Mouse (Mus musculus): ENCODE results near the gene Lrp10. TPM values are rescaled to one million over a fixed set of nuclear protein-coding genes. Genes with fewer than 3 reads are reported as not detected.

Gene Lrp10
- polyA plus RNA-seq, 1 experiment from 2014 or later, result 47.0 TPM

DNA sequence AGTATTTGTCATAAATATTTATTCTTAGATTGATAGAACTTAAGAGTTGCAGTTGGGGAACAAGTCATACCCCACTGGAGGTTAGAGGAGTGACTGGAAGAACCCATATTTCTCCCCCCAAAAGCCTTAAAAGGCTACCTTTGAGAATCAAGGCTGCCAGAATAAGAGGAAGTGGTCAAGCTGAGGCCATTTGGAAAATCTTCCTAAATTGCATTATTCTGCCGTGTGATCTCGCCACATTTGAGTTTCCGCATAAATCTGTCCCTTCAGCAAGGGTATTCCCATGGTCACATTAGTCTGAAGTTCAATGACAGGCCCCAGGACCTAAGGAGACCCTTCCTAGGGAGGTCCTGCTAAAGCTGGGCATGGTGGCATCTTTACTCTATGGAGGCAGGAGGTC is 21.4 kb upstream of the Lrp10 start:
- H3K9ac ChIP-seq (ENCODE audit: low read depth, low read length), result no peak overlapping the region
- no peak for ATAC-seq (ENCODE audit: low FRiP score, low TSS enrichment)

DNA sequence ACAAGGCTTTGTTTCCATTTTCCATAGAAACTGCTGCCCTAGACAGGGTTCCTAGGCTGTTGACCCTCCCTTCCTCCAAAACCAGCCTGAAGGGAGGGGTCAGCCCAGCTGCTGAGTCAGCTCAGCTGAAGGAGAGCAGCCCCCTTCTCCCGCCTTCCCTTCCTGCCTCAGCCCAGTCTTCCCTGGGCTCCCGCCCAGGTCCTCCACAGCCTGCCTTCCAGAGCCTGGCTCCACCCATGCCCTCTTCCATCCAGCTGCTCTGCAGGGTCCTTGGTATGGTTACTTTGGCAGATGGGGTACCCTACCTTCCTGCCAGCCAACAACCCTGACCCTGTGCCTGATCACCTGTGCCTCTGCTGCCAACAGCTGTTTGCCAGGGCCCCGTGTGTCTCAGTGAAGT is 20.7 kb upstream of the Lrp10 start:
- Histone ChIP-seq H3K4me1 (ENCODE audit: control insufficient read depth, insufficient read depth, low read length) (no peaks in the 10 kb centered on the region), H3K27ac (ENCODE audit: low read depth, low read length) (peak overlapping the region; percentile 44; the same call in 1 of the 2 replicates), H3K4me3 (ENCODE audit: low read length) (no peak overlapping the region), H3K9ac (ENCODE audit: low read depth, low read length) (no peak overlapping the region), H3K4me2 (replicated peaks; ENCODE audit: low read depth, low read length) (no peak overlapping the region), H3K36me3 (ENCODE audit: control insufficient read depth, insufficient read depth, low read length) (peaks cover 38% of the 10 kb centered on the region), H3K9me3 (ENCODE audit: control insufficient read depth, low read length) (no peaks in the 10 kb centered on the region), H3K27me3 (ENCODE audit: control insufficient read depth, insufficient read depth, low read length) (no peaks in the 10 kb centered on the region)
- ATAC-seq (ENCODE audit: low FRiP score, low TSS enrichment), result peak; percentile 76
- 25% methylated on average over 3 of the region's 3 CpGs for WGBS

More for the DNA sequence above, 21.4 kb upstream of the Lrp10 start:
- peaks cover 42% of the 10 kb centered on the region for H3K36me3 ChIP-seq (ENCODE audit: control insufficient read depth, insufficient read depth, low read length)
- no peaks in the 10 kb centered on the region for H3K27me3 ChIP-seq (ENCODE audit: control insufficient read depth, insufficient read depth, low read length)
- H3K4me1 ChIP-seq (ENCODE audit: control insufficient read depth, insufficient read depth, low read length), result no peaks in the 10 kb centered on the region
- H3K4me2 ChIP-seq (replicated peaks; ENCODE audit: low read depth, low read length), result no peak overlapping the region
- WGBS, result 83% methylated on average over 3 of the region's 3 CpGs
- no peak overlapping the region for H3K4me3 ChIP-seq (ENCODE audit: low read length)
- H3K27ac ChIP-seq (ENCODE audit: low read depth, low read length), result no peak overlapping the region
- no peaks in the 10 kb centered on the region for H3K9me3 ChIP-seq (ENCODE audit: control insufficient read depth, low read length)

DNA sequence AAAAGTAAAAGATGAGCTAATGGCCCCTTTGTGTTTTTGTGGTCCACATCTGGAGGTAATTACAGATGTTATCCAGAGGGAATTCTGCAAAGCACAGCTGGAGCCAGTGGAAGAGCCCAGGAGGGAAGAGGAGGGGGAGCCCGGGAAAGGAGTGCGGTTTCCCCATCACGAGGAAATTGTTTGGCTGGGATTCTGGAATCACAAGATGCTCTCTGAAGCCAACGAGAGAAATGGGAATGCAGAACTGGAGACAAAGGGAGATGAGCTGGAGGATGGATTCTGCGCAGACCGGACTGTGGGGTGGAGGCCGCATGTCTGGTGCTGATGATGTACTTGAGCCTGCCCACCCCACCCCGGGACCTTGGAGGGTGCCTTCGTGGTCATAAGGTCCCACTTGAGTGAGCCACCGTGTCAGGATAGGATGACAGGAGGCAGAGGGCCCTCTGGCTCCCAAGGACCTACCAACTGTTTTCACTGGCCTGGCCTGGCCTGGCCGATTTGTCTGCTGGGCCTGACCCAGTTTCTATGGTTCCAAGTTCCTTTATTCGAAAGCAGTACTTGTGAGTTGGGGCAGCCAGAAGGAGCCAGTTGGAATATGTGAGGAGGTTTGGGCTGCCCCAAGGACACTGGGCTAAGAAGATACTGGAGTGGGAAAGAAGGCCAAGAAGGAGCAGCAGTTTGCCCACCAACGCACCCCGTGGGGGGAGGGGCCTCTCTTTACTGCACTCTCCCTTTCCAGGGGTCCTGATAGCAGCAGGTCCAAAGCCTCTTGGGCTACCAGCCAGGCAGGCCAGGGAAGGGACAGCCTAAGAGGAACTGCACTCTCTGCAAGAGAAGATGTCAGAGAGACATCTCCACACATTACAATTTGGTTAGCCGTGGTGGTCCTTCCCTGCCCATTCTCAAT is 20.0 kb upstream of the Lrp10 start:
- Histone ChIP-seq H3K27ac (ENCODE audit: low read depth, low read length) (peak overlapping the region; percentile 44; the same call in 1 of the 2 replicates), H3K9ac (ENCODE audit: low read depth, low read length) (no peak overlapping the region), H3K36me3 (ENCODE audit: control insufficient read depth, insufficient read depth, low read length) (peaks cover 30% of the 10 kb centered on the region), H3K4me3 (ENCODE audit: low read length) (no peak overlapping the region), H3K9me3 (ENCODE audit: control insufficient read depth, low read length) (no peaks in the 10 kb centered on the region), H3K27me3 (ENCODE audit: control insufficient read depth, insufficient read depth, low read length) (no peaks in the 10 kb centered on the region), H3K4me2 (replicated peaks; ENCODE audit: low read depth, low read length) (no peak overlapping the region), H3K4me1 (ENCODE audit: control insufficient read depth, insufficient read depth, low read length) (no peaks in the 10 kb centered on the region)
- WGBS, result 57% methylated on average over 15 of the region's 15 CpGs
- no peak for ATAC-seq (ENCODE audit: low FRiP score, low TSS enrichment)

DNA sequence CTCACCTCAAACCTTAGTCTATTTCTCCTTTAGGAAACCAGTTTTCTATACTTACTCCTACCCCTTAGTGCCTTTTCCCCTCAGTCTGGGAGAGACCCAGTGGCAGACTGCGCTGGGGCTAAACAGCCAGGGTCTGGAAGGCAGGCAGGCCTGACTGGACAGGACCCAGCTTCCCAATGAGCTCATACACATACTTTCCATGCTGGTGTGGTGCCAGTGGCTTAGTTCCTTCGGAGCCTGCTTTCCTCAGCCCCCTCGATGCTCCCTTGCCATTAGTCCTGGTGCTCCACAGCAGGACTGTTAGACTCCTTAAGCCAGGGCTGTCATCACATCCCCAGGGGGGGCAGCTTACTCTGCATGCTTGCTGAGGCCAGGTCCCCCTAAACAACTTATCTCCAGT is 18.5 kb upstream of the Lrp10 start:
- WGBS, result 69% methylated on average over 3 of the region's 3 CpGs
- no peak overlapping the region for H3K27ac ChIP-seq (ENCODE audit: low read depth, low read length)
- H3K4me3 ChIP-seq (ENCODE audit: low read length), result no peak overlapping the region
- no peak overlapping the region for H3K4me2 ChIP-seq (replicated peaks; ENCODE audit: low read depth, low read length)
- no peak for ATAC-seq (ENCODE audit: low FRiP score, low TSS enrichment)
- no peaks in the 10 kb centered on the region for H3K9me3 ChIP-seq (ENCODE audit: control insufficient read depth, low read length)
- H3K36me3 ChIP-seq (ENCODE audit: control insufficient read depth, insufficient read depth, low read length), result peaks cover 15% of the 10 kb centered on the region
- no peaks in the 10 kb centered on the region for H3K4me1 ChIP-seq (ENCODE audit: control insufficient read depth, insufficient read depth, low read length)
- no peak overlapping the region for H3K9ac ChIP-seq (ENCODE audit: low read depth, low read length)
- H3K27me3 ChIP-seq (ENCODE audit: control insufficient read depth, insufficient read depth, low read length), result no peaks in the 10 kb centered on the region

DNA sequence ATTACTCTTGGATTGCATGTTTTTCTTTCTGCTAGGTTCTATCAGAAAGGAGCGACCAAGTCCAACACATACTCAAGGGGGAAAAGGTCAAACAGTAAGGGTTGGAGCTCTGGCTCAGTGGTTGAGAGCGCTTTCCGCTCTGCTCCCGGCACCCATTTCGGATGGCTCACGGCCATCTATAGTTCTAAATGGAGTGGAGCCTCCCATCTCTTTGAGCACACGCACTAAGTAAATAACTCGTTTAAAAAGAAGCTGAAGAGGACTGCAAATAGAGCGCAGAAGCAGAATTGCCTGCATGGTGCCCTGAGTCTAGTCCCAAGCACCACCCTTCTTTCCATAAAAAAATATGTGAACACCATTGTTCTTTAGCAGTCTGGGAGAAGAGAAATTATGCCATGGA is 10.4 kb upstream of the Lrp10 start:
- Histone ChIP-seq H3K9me3 (ENCODE audit: control insufficient read depth, low read length) (no peaks in the 10 kb centered on the region), H3K4me3 (ENCODE audit: low read length) (no peak overlapping the region), H3K4me2 (replicated peaks; ENCODE audit: low read depth, low read length) (no peak overlapping the region), H3K27ac (ENCODE audit: low read depth, low read length) (no peak overlapping the region), H3K4me1 (ENCODE audit: control insufficient read depth, insufficient read depth, low read length) (no peaks in the 10 kb centered on the region), H3K36me3 (ENCODE audit: control insufficient read depth, insufficient read depth, low read length) (no peaks in the 10 kb centered on the region), H3K9ac (ENCODE audit: low read depth, low read length) (no peak overlapping the region), H3K27me3 (ENCODE audit: control insufficient read depth, insufficient read depth, low read length) (no peaks in the 10 kb centered on the region)
- ATAC-seq (ENCODE audit: low FRiP score, low TSS enrichment), result no peak
- WGBS, result 88% methylated on average over 9 of the region's 9 CpGs

DNA sequence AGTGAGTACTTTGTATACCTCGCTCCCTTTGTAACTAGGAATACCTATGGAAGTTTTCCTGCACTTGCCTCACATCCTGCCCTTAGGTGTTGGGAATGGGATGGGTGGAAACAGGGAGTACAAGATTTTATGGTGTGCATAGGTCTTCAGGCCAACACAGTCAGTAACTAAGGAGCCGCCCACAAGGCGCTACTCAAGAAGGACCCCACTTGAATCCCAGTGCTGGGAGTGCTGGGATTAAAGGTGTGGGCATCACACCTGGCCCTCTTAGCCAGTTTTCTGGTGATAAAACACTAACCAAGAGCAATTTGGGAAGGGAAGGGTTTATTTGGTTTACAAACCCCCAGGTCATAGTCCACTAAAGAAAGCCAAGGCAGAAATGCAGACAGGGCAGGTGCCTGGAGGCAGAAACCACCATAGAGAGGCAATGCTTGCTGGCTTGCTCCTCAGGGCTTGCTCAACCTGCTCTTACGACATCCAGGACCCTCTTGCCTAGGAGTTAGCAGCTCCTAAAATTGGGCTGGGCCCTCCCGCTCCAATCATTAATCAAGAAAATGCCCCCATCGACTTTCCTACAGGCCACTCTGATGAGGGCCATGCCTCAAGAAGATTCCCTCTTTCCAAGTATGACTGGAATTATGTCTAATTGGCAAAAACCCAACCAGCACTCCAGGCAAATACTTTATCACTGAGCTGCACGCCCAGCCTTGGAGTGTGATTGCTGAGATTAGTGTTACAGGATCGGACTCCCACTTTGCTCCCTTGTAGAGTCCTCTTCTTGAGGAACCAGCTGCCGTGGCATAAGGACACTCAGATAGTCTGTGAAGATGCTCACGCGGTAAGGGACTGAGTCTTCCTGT is 9.0 kb upstream of the Lrp10 start:
- 81% methylated on average over 11 of the region's 11 CpGs for WGBS
- no peak for ATAC-seq (ENCODE audit: low FRiP score, low TSS enrichment)
- Histone ChIP-seq H3K9ac (ENCODE audit: low read depth, low read length) (no peak overlapping the region), H3K27me3 (ENCODE audit: control insufficient read depth, insufficient read depth, low read length) (no peaks in the 10 kb centered on the region), H3K36me3 (ENCODE audit: control insufficient read depth, insufficient read depth, low read length) (no peaks in the 10 kb centered on the region), H3K27ac (ENCODE audit: low read depth, low read length) (no peak overlapping the region), H3K4me2 (replicated peaks; ENCODE audit: low read depth, low read length) (no peak overlapping the region), H3K9me3 (ENCODE audit: control insufficient read depth, low read length) (no peaks in the 10 kb centered on the region), H3K4me3 (ENCODE audit: low read length) (no peak overlapping the region), H3K4me1 (ENCODE audit: control insufficient read depth, insufficient read depth, low read length) (no peaks in the 10 kb centered on the region)

DNA sequence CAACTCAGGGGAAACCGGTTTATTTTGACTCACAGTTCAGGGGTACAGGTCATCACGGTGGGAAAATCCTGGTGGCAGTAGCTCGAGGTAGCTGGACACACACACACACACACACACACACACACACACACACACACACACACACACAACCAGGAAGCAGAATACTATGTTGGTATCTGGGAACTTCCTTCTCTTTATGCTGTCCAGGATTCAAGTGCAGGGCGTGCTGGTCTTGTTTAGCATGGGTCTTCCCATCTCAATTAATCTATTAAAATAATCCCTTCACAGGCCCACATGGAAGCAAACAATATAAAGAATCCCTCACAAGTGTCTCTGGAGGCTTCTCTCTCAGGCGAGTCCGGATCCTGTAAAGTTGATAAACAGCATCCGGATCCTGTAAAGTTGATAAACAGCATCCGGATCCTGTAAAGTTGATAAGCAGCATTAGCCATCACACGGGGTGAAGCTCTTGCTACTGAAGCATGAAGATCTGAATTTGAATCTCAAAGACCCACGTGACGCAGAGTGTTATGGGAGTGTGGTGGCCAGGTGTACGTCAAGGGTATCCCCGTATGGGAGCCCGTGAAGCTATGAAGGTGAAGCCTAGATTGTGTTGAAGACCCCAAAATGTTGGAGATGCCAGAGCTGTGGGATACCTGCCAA is 5.9 kb upstream of the Lrp10 start:
- no peak for ATAC-seq (ENCODE audit: low FRiP score, low TSS enrichment)
- 76% methylated on average over 14 of the region's 14 CpGs for WGBS

DNA sequence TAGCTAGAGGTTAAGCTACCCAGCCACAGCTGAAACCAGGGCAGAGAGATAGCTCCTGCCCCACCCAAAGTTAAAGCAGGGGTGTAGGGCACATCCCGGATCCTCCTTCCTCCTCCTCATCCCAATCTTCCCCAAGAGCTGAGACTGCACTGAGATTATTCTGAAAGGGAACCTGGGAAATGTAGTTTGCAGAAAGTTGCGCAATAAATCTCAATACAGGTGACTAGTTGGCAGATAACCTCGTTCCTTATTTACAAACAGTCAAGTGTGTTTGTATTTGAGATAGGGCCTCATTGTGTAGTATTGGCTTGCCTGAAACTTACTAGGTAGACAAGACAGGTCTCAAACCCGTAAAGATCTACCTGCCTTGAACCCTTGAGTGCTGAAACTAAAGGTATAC is 1.8 kb upstream of the Lrp10 start:
- H3K27me3 ChIP-seq (ENCODE audit: control insufficient read depth, insufficient read depth, low read length), result no peaks in the 10 kb centered on the region
- H3K27ac ChIP-seq (ENCODE audit: low read depth, low read length), result no peak overlapping the region
- peaks cover 10% of the 10 kb centered on the region; the same call in 1 of the 2 replicates for H3K36me3 ChIP-seq (ENCODE audit: control insufficient read depth, insufficient read depth, low read length)
- 78% methylated on average over 4 of the region's 4 CpGs for WGBS
- H3K9me3 ChIP-seq (ENCODE audit: control insufficient read depth, low read length), result no peaks in the 10 kb centered on the region
- no peak overlapping the region for H3K9ac ChIP-seq (ENCODE audit: low read depth, low read length)
- H3K4me3 ChIP-seq (ENCODE audit: low read length), result no peak overlapping the region
- H3K4me2 ChIP-seq (replicated peaks; ENCODE audit: low read depth, low read length), result no peak overlapping the region
- ATAC-seq (ENCODE audit: low FRiP score, low TSS enrichment), result no peak
- H3K4me1 ChIP-seq (ENCODE audit: control insufficient read depth, insufficient read depth, low read length), result no peaks in the 10 kb centered on the region

More for the DNA sequence above, 5.9 kb upstream of the Lrp10 start:
- no peaks in the 10 kb centered on the region for H3K27me3 ChIP-seq (ENCODE audit: control insufficient read depth, insufficient read depth, low read length)
- H3K36me3 ChIP-seq (ENCODE audit: control insufficient read depth, insufficient read depth, low read length), result no peaks in the 10 kb centered on the region
- H3K27ac ChIP-seq (ENCODE audit: low read depth, low read length), result no peak overlapping the region
- H3K9me3 ChIP-seq (ENCODE audit: control insufficient read depth, low read length), result no peaks in the 10 kb centered on the region
- no peak overlapping the region for H3K4me2 ChIP-seq (replicated peaks; ENCODE audit: low read depth, low read length)
- no peak overlapping the region for H3K9ac ChIP-seq (ENCODE audit: low read depth, low read length)
- H3K4me3 ChIP-seq (ENCODE audit: low read length), result no peak overlapping the region
- no peaks in the 10 kb centered on the region for H3K4me1 ChIP-seq (ENCODE audit: control insufficient read depth, insufficient read depth, low read length)
